Mouse (Mus musculus): ENCODE measurements around the gene Hpse. TPM values are rescaled to one million over a fixed set of nuclear protein-coding genes. Genes with fewer than 3 reads are reported as not detected.

The Hpse gene
- polyA plus RNA-seq, 1 experiment from 2014 or later: 6.1 TPM

DNA sequence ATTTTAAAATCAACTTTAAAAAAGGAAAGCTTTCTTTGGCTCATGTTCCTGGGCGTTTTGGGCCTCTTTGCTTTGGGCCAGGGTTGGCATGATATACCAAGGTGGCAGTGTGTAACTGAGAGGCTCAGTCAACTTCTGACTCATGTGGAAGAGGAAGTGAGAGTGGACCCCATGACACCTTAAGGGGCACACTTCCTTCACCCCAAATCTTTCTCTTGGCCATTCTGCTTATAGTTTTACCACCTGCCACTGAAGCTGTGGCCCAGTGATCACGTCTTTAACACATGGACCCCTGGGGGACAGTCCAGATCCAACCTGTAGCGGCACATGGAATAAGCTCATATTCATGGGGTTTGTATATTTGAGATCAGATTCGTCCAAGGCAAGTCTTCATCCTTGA, 6.5 kb upstream of the Hpse start:
- Histone ChIP-seq H3K4me1 (no peaks in the 10 kb centered on the region), H3K27ac (no peak overlapping the region), H3K4me2 (no peak overlapping the region), H3K27me3 (no peaks in the 10 kb centered on the region), H3K36me3 (no peaks in the 10 kb centered on the region), H3K9me3 (no peaks in the 10 kb centered on the region), H3K9ac (no peak overlapping the region), H3K4me3 (no peak overlapping the region)
- 78% methylated on average over 4 of the region's 4 CpGs for WGBS
- ATAC-seq (ENCODE audit: insufficient number of reproducible peaks, low FRiP score, low TSS enrichment, low read depth): no peak

DNA sequence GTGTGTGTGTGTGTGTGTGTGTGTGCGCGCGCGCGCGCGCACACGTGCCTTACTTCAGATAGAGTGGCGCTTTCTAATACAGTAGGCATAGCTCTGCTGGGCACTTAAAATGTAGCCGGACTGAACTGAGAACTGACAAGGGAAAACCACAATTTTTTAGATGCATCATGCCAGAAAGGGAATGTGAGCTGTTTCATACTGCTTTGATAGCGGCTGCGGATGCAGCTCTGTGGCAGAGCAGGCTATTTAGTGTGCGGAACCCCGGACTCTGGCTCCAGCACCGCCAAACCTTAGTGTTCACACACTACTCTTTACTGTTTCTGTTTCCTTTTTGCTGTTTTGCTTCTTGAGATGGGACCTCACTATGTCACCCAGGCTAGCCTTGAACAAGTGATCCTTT, 2.8 kb downstream of the Hpse start:
- no peaks in the 10 kb centered on the region for H3K36me3 ChIP-seq
- no peak overlapping the region for H3K27ac ChIP-seq
- H3K27me3 ChIP-seq: peaks cover 17% of the 10 kb centered on the region
- H3K9me3 ChIP-seq: no peaks in the 10 kb centered on the region
- 91% methylated on average over 15 of the region's 15 CpGs for WGBS
- peaks cover 8% of the 10 kb centered on the region for H3K4me1 ChIP-seq
- H3K4me3 ChIP-seq: no peak overlapping the region
- H3K4me2 ChIP-seq: no peak overlapping the region
- no peak for ATAC-seq (ENCODE audit: insufficient number of reproducible peaks, low FRiP score, low TSS enrichment, low read depth)
- no peak overlapping the region for H3K9ac ChIP-seq

DNA sequence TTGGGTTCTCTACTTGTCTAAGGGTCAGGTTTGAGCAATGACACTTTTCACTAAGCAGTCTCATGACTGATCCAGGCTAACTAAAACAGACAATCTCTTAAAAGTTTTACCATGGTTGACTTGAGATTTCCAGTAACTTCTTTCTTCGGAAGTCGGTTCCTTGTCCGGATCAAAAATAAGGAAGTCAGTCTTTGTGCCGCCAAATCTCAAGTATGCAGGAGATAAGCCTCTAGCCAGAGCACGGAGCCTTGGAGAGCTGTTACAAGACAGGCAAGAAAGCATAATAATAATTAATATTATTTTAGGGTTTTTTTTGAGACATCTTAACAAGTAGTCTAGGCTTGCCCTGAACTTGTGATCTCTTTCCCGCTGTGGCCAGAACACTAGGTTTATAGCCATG, 8.3 kb downstream of the Hpse start:
- H3K27ac ChIP-seq: no peak overlapping the region
- no peaks in the 10 kb centered on the region for H3K27me3 ChIP-seq
- 86% methylated on average over 6 of the region's 6 CpGs for WGBS
- H3K9me3 ChIP-seq: no peaks in the 10 kb centered on the region
- no peak for ATAC-seq (ENCODE audit: insufficient number of reproducible peaks, low FRiP score, low TSS enrichment, low read depth)
- no peaks in the 10 kb centered on the region for H3K36me3 ChIP-seq
- peaks cover 7% of the 10 kb centered on the region; the same call in 1 of the 2 replicates for H3K4me1 ChIP-seq
- H3K4me2 ChIP-seq: no peak overlapping the region
- no peak overlapping the region for H3K4me3 ChIP-seq
- H3K9ac ChIP-seq: no peak overlapping the region

DNA sequence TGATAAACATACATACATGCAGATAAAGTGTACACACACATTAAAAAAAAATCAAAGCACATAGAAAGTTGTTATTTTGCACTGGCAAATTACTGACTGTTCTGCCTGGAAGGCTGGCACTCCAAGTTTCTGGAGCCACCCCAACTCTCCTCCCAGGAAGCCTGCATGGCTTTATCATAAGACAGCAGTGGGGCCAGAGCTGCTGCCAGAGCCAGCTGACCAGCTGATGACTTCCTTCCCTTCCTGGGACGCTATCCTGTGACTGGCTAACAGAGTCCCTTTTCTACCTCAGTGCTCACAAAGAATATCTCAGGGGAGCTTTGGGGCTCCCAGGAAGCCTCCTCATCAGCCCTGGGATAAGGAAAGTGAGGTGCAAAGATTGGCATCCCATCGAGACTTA, 9.5 kb downstream of the Hpse start:
- H3K9me3 ChIP-seq: no peaks in the 10 kb centered on the region
- peaks cover 7% of the 10 kb centered on the region; the same call in 1 of the 2 replicates for H3K4me1 ChIP-seq
- ATAC-seq (ENCODE audit: insufficient number of reproducible peaks, low FRiP score, low TSS enrichment, low read depth): no peak
- H3K27ac ChIP-seq: no peak overlapping the region
- H3K9ac ChIP-seq: no peak overlapping the region
- H3K27me3 ChIP-seq: no peaks in the 10 kb centered on the region
- H3K4me3 ChIP-seq: no peak overlapping the region
- H3K4me2 ChIP-seq: no peak overlapping the region
- 8% methylated on average over 2 of the region's 2 CpGs for WGBS
- H3K36me3 ChIP-seq: no peaks in the 10 kb centered on the region

DNA sequence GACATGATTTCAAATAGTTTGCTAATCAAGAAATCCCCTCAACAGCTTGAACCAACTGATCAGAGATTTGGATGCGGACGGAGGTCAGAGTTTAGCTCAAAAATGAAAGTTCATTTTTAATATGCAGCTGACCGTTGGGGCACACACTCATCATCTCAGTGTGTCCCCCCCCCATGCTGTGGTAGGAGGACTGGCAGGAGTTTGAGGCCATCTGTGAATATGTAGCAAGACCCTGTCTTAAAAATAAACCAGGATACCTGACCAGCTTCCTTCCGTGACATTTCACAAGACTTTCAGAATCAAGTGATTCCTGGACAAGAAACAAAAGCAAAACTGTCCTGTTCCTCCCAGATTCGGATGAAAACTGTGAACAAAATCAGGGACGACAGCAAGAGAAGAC, 10.5 kb downstream of the Hpse start:
- peaks cover 7% of the 10 kb centered on the region; the same call in 1 of the 2 replicates for H3K4me1 ChIP-seq
- H3K36me3 ChIP-seq: no peaks in the 10 kb centered on the region
- no peak overlapping the region for H3K4me2 ChIP-seq
- ATAC-seq (ENCODE audit: insufficient number of reproducible peaks, low FRiP score, low TSS enrichment, low read depth): no peak
- WGBS: 91% methylated on average over 6 of the region's 6 CpGs
- H3K9ac ChIP-seq: no peak overlapping the region
- H3K9me3 ChIP-seq: no peaks in the 10 kb centered on the region
- H3K27me3 ChIP-seq: no peaks in the 10 kb centered on the region
- no peak overlapping the region for H3K4me3 ChIP-seq
- no peak overlapping the region for H3K27ac ChIP-seq

DNA sequence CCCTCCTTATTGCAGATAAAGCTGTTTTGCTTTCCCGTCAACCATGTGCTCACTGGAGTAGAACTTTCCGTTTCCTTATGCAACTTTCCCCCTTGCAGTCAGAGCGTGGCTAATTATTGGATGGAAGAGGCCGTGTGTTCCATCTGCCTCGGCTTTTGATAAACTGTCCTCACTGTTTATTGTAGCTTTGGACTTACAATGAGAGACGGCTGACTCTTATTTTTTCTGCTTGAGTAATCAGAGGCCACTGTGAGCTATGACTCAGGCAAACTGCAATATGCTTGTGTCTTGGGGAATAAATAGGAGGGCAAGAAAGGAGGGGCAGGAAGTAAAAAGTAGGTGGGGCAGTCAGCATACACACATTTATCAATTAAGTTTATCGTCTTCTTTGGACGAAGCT, 12.8 kb downstream of the Hpse start:
- Histone ChIP-seq H3K4me1 (peaks cover 4% of the 10 kb centered on the region; the same call in 1 of the 2 replicates), H3K27me3 (no peaks in the 10 kb centered on the region), H3K9me3 (no peaks in the 10 kb centered on the region), H3K36me3 (no peaks in the 10 kb centered on the region), H3K4me3 (no peak overlapping the region), H3K27ac (no peak overlapping the region), H3K9ac (no peak overlapping the region), H3K4me2 (no peak overlapping the region)
- 85% methylated on average over 8 of the region's 8 CpGs for WGBS
- ATAC-seq (ENCODE audit: insufficient number of reproducible peaks, low FRiP score, low TSS enrichment, low read depth): no peak

DNA sequence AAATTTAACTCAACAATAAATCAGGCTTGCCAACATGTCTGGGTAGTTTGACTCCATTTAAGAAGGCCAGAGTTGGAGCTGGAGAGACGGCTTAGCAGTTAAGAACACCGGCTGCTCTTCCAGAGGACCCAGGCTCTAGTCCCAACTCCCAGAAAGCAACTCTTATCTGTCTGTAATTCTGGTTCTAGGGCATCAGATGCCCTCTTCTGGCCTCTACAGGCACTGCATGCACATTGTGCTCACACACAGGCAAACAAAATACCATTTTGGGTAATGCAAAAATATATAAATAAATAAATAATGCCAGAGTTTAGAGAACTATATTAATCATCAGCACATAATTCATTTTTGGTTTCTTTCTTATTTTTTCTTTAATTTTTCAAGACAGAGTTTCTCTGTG, 15.2 kb downstream of the Hpse start:
- WGBS: 90% methylated on average over 2 of the region's 2 CpGs
- H3K27ac ChIP-seq: no peak overlapping the region
- no peaks in the 10 kb centered on the region for H3K9me3 ChIP-seq
- no peaks in the 10 kb centered on the region for H3K36me3 ChIP-seq
- no peaks in the 10 kb centered on the region for H3K27me3 ChIP-seq
- H3K9ac ChIP-seq: no peak overlapping the region
- no peaks in the 10 kb centered on the region for H3K4me1 ChIP-seq
- no peak overlapping the region for H3K4me2 ChIP-seq
- H3K4me3 ChIP-seq: no peak overlapping the region
- ATAC-seq (ENCODE audit: insufficient number of reproducible peaks, low FRiP score, low TSS enrichment, low read depth): no peak

DNA sequence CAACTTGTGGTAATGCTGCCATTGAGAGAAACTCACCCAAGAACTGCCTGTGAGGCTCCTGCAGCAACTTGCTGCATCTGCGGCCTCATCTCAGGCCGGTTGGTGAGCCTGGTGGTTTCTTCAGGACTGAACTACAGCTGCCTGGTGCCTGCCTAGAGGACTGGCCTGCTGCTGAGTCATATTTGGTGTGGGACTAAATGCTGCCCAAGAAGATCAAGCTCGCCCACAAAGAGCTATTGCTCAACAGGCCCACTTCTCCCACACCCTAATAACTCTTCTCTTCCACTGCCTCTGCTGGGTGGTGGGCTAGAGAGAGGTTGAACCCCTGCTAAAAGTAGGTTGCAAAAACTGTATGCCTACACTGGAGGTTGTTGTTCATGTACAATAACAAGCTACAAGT, 17.2 kb downstream of the Hpse start:
- Histone ChIP-seq H3K36me3 (no peaks in the 10 kb centered on the region), H3K9ac (no peak overlapping the region), H3K27ac (no peak overlapping the region), H3K4me2 (no peak overlapping the region), H3K4me1 (no peaks in the 10 kb centered on the region), H3K9me3 (no peaks in the 10 kb centered on the region), H3K4me3 (no peak overlapping the region), H3K27me3 (no peaks in the 10 kb centered on the region)
- no peak for ATAC-seq (ENCODE audit: insufficient number of reproducible peaks, low FRiP score, low TSS enrichment, low read depth)
- WGBS: 89% methylated on average over 3 of the region's 3 CpGs

DNA sequence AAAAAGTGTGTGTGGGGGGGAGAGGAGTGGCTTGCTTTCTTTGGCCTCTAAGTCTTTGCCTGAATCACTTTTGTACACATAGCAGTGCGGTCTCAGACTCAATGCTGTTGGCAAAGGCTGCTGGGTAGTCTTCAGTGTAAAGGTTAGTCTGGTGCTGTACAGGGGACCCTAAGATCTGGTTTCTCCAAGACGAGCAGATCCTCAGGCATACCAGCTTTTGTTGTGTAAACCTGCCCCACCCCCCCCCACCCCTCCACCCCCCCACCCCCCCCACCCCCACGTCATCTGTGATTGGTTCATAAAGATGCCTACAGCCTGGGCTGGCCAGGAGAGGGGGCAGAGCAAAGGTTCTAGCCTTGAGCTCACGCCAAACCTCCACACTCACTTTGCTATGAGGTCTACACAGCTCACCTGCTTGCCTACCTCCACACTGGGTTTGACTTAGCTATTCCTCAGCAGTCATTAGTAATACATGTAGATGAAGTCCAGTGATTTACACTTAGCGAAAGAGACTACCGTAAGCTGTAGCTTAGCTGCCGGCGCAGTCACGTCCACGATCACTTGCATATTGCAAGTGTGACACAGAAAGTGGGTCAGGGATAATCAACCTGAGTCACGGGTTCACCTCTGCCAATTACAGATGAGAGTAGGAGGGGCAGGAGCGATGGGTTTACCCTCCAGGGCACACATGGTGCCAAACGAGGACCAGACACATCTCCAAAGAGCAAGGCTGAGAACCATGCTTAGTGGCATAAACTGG, 18.5 kb downstream of the Hpse start:
- Histone ChIP-seq H3K27ac (no peak overlapping the region), H3K9me3 (no peaks in the 10 kb centered on the region), H3K4me1 (no peaks in the 10 kb centered on the region), H3K36me3 (no peaks in the 10 kb centered on the region), H3K9ac (no peak overlapping the region), H3K27me3 (no peaks in the 10 kb centered on the region), H3K4me2 (no peak overlapping the region), H3K4me3 (no peak overlapping the region)
- WGBS: 80% methylated on average over 13 of the region's 13 CpGs
- ATAC-seq (ENCODE audit: insufficient number of reproducible peaks, low FRiP score, low TSS enrichment, low read depth): no peak

DNA sequence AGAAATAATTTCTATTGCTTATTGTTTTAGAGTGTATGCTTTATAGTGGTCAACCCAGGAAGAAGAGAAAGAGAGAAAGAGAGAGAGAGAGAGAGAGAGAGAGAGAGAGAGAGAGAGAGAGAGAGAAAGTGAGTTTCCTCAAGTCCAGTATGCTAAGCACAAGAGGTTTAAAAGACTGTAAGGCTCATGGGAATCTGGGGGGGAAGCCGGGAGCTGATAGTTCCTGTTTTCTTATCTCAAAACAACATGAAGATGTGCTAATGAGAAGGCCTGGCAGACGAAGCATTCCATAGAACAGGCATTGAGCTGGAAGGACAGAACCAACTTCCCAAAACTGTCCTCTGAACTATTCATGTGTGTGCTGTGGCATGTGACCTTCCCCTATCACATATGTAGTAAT, 21.6 kb downstream of the Hpse start:
- Histone ChIP-seq H3K4me1 (no peaks in the 10 kb centered on the region), H3K4me2 (no peak overlapping the region), H3K36me3 (no peaks in the 10 kb centered on the region), H3K4me3 (no peak overlapping the region), H3K9me3 (no peaks in the 10 kb centered on the region), H3K9ac (no peak overlapping the region), H3K27ac (no peak overlapping the region), H3K27me3 (no peaks in the 10 kb centered on the region)
- ATAC-seq (ENCODE audit: insufficient number of reproducible peaks, low FRiP score, low TSS enrichment, low read depth): no peak
- WGBS: 81% methylated on average over 2 of the region's 2 CpGs

DNA sequence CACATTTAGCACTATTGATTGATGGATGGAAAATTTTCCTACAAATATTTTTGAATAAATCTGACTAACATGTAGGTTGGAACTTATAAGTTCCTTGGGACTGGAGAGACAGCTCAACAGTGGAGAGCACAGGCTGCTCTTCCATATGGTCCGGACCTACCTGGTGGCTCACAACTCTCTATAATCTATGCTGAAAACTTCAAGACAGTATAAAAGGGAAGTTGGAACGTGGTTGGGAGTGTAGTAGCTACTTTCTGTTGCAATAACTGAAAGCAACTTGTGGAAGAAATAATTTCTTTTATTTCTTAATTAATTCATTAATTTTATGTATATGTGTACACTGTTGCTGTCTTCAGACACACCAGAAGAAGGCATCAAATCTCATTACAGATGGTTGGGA, 22.1 kb downstream of the Hpse start:
- no peak overlapping the region for H3K27ac ChIP-seq
- no peaks in the 10 kb centered on the region for H3K4me1 ChIP-seq
- H3K4me3 ChIP-seq: no peak overlapping the region
- no peak overlapping the region for H3K9ac ChIP-seq
- WGBS: 68% methylated on average over 2 of the region's 2 CpGs
- no peaks in the 10 kb centered on the region for H3K36me3 ChIP-seq
- H3K27me3 ChIP-seq: no peaks in the 10 kb centered on the region
- no peak overlapping the region for H3K4me2 ChIP-seq
- H3K9me3 ChIP-seq: no peaks in the 10 kb centered on the region
- no peak for ATAC-seq (ENCODE audit: insufficient number of reproducible peaks, low FRiP score, low TSS enrichment, low read depth)

DNA sequence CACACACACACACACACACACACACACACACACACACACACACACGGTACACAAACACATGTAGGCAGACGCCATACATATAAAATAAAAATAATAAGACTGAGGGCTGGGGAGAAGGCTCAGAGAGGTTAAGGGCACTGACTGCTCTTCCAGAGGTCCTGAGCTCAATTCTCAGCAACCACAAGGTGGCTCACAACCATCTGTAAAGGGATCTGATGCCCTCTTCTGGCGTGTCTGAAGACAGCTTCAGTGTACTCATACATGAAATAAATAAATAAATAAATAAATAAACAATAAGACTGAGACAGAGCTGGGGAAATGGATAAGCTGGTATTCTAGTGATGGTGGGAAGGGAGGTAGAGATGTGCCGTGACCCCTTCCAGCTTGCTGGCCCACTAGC, 33.9 kb downstream of the Hpse start:
- no peaks in the 10 kb centered on the region for H3K9me3 ChIP-seq
- H3K27me3 ChIP-seq: no peaks in the 10 kb centered on the region
- H3K27ac ChIP-seq: no peak overlapping the region
- no peak for ATAC-seq (ENCODE audit: insufficient number of reproducible peaks, low FRiP score, low TSS enrichment, low read depth)
- H3K36me3 ChIP-seq: no peaks in the 10 kb centered on the region
- WGBS: 62% methylated on average over 4 of the region's 4 CpGs
- no peaks in the 10 kb centered on the region for H3K4me1 ChIP-seq
- no peak overlapping the region for H3K9ac ChIP-seq
- no peak overlapping the region for H3K4me3 ChIP-seq
- no peak overlapping the region for H3K4me2 ChIP-seq

DNA sequence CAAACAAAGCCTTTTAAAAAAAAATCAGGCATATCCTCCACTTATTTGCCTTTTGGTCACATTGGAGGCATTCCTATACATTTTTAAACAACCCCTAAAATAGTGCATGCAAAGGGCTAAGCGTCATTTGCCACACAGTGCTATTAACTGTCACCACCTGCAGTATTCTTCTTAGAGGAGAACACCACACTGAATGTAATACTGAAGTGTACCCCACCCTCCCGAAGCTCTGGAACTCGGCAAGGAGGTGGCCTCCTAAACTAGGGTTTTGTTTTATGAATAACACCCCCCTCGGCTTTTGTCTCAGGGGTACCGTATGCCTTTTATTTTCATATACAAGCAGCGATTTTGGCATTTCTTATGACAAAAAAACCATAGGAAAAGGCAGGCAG, 39.0 kb downstream of the Hpse start:
- Histone ChIP-seq H3K27ac (no peak overlapping the region), H3K27me3 (no peaks in the 10 kb centered on the region), H3K4me2 (no peak overlapping the region), H3K36me3 (no peaks in the 10 kb centered on the region), H3K4me1 (no peaks in the 10 kb centered on the region), H3K9me3 (no peaks in the 10 kb centered on the region), H3K9ac (no peak overlapping the region), H3K4me3 (no peak overlapping the region)
- 73% methylated on average over 6 of the region's 6 CpGs for WGBS
- ATAC-seq (ENCODE audit: insufficient number of reproducible peaks, low FRiP score, low TSS enrichment, low read depth): no peak

Measured in limb, embryonic 15.5 days (tissue).